Mouse (Mus musculus) layer of hippocampus, adult 9-10 months (tissue): ENCODE data around the gene Ush1c.

Experiments
- DNase-seq: peaks from one replicate; pipeline ENCODE4 v3.0.0; 2022; ENCODE audit warnings: low spot score

The Ush1c gene

GRCm38 (mm10) chr7:46238346-46238745, at the start of gene Ush1c:
Gene Ush1c (minus strand): TSS chr7:46238503.
- DNase-seq: no peak

DNA sequence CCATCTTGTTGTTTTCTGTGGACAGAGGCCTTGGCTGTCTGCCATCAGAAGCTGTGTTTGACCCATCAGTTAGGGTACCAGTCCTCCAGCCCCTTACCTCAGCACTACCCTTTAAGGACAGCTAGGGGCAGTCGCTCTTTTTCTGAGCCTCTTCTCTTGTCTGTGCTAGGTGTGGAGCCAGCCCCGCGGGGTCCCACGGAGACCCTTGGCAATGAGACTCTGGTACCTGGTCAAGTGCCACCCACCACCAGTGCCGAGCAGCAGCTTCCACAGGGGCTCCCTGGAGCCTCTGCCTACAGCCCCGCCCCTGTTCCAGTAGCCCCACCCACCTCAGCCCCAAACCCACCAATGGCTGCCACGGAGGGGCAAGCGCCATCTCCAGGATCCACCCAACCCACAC, 48.7 kb upstream of the Ush1c start:
- DNase-seq: no peak

GRCm38 (mm10) chr7:46286391-46286790, 48.1 kb upstream of the Ush1c start:
- no peak for DNase-seq

- no peak for DNase-seq
Measured at GRCm38 (mm10) chr7:46285161-46285839, 47.0 kb upstream of the Ush1c start.

- DNase-seq: no peak
Measured at GRCm38 (mm10) chr7:46283681-46284080, 45.4 kb upstream of the Ush1c start.

DNA sequence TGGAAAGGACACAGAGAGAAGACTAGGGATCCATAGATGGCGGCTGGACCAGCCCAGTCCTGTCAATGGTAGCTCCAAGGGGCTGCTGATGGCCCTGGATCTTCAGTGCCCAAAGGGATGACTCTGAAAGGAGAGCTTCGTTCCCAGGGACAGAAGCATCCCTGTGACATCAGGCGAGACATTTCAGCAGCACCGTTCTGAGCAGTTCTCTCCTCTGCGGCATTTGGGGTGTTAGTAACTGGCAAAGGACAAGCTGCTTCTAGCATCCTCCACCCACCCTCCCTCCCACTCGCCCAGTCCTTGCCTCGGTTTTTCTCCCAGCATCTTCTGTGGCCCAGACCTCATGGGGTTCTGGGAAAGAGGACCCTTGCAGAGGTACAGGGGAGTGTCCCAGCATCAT, 44.0 kb upstream of the Ush1c start:
- no peak for DNase-seq

GRCm38 (mm10) chr7:46280896-46281295, 42.6 kb upstream of the Ush1c start:
- DNase-seq: no peak

DNA sequence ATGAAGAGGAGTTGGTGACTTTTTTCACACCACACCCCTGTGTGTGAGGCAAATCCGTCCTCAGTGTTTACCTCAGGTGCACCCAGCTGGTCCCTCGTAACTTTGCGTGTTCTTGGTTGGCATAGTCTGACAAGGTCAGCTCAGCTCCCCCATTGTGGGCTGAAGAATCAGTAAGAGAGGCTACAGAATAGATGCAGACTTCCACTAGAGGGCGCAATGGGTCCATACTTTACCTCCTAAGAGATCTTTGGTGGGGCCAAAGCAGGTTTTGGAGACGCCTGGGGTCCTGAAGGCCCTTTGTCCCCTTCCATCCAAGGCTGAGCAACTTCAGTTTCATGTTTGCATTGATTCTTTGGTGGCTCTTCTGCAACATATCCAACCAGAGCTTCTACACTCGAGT, 41.6 kb upstream of the Ush1c start:
- peak; percentile 54 for DNase-seq

- no peak for DNase-seq
Measured at GRCm38 (mm10) chr7:46276156-46276555, 37.9 kb upstream of the Ush1c start.

DNA sequence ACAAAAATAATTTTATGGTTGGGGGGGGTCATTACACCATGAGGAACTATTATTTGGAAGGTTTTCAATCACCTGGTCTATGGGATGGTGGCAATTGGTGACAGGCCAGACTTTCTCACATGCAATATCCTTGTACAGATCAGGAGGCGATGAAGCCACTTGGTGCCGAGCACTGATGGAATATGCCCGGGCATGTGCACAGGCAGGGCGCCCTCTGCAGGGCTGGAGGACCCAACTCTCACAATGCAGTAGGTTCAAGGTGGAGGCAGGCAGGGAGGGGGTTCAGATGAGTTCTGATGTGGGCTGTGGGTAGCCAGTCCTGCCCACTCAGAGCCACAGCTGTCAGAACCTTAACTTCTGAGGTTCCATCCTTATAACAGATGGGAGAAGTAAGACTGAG, 13.5 kb upstream of the Ush1c start:
- no peak for DNase-seq

DNA sequence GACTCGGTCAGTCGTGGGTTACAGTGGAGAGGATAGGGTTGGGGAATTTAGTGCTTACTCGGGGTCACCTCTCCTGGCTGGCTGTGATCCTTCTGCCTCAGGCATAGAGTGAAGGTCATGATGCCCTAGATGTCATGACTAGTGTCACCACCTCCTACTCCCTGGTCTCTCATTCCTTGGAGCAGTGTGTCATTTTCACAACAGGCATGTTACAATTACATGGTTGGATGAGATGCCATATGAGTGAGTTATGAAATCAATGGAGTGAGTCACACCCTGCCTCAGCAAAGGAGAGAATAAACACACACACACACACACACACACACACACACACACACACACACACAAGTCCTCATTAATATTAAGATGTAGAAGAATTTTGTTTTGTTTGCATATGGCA, 9.3 kb upstream of the Ush1c start:
- no peak for DNase-seq

GRCm38 (mm10) chr7:46246876-46247275, 8.6 kb upstream of the Ush1c start:
- no peak for DNase-seq

GRCm38 (mm10) chr7:46240696-46241095, 2.4 kb upstream of the Ush1c start, which contains the start of gene Otog:
Gene Otog (plus strand): TSS chr7:46240987.
- no peak for DNase-seq

DNA sequence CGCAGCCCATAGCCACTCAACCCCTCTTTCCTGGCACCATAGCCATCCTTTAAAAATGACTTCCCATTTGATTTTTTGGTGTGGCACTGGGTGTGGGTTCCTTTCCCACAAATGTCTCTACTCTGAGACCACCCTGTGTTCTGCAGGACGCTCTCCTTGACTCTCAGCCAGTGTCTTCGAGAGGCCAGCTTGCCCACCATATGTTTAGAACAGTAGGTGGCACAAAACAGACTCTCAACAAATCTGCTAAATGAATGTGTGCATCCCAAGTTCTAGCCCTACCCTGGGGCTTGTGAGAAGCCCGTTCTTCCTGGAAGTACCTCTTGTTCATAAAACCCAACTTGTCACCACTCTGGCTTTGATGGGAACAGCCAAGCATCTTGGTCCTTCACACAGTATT, 1.8 kb upstream of the Ush1c start:
- no peak for DNase-seq

DNA sequence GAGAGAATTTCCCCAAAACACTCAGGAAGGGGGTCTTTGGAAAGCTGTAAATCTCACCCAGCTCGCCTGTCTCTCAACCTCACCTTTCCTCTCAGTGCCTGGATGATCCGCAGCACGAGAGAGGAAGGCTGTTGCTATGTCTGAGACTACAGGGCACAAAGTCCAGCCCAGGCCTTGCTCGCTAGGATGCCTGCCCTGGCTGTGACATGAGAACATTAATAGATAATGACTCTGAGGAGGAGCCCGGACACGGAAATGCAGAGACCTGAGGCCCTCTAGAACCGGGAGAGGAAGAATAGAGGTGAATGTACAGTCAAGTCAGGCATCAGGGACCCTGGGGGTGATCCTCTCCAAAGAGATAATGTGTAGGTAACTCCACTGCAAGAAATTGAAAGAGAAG, 1.1 kb downstream of the Ush1c start:
- DNase-seq: no peak

GRCm38 (mm10) chr7:46236363-46236762, 1.9 kb downstream of the Ush1c start:
- DNase-seq: no peak

DNA sequence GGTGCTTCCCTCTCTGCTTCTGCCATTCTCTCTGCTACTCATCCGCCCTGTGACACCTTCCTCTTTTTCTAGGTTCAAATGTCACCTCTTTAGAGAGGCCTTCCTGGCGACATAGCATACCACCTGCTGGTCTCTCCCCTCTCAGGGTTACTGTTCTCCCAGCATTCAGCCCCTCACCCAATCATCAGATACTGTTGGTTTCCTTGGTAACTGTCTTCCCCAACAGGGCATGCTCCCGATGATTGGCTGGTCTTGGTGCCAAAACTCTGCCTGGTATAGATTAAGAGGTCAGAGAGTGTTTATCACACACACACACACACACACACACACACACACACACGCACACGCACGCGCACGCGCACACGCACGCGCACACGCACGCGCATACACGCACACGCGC, 2.4 kb downstream of the Ush1c start:
- no peak for DNase-seq

GRCm38 (mm10) chr7:46226936-46227335, 11.4 kb downstream of the Ush1c start:
- DNase-seq: no peak

- peak; percentile 20 for DNase-seq
Measured at GRCm38 (mm10) chr7:46226253-46226652, 12.1 kb downstream of the Ush1c start.

- DNase-seq: no peak
Measured at GRCm38 (mm10) chr7:46220591-46221129, 17.6 kb downstream of the Ush1c start.

- DNase-seq: no peak
Measured at GRCm38 (mm10) chr7:46218415-46218814, 19.9 kb downstream of the Ush1c start.

DNA sequence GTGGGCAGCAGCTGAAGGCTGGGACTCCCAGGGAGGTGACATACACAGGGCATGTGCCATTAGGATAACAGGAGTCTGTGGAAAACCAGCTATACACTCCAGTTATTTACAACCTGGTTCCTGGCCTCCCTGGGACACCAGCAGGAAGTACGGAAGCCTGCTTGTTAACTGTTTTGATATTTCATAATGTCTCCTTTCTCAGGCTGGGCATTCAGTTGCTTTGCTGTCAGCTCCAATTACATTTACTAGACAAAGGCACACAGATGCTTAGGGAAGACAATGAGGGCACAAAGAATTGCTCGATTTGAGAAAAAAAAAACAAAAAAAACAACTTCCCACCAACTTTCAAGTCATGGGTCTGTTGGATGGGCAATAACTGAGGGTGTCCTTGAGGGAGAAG, 21.8 kb downstream of the Ush1c start:
- no peak for DNase-seq

DNA sequence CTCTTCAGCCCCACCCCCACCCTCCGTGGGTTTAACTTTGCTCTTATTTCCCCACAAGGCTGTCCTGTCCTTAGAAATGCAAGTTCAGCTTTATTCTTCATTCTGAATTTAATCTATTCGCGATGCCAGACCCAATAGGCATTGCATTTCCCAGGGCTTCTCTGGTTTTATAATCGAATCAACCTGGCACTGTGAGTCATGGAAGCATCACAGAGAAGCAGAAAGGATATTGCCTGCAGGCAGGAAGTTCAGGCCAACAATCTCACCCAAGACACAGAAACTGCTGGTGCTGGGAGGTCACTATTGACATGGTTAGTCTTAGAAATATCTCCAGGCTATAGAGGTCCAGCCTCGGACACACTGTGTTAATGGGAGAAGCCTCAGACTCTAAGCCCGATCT, 28.0 kb downstream of the Ush1c start:
- no peak for DNase-seq

DNA sequence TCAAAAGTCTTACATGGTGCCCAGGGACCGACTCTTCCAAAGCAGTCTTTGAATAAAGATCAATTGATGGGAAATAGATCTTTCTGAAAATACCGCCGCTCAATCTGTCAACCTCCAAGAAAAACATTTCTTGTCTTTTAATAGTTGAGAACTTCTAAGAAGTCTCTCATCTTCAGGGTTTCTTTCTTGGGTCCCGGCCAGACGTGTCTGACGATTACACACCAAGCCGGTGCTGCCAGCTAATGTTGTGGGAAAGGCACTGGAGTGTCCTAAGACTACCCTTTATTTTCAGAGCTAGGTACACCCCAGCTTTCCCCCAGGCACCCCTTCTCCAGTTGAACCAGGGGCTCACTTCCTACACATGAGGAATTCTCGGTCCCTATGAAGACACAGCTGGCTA, 30.2 kb downstream of the Ush1c start:
- DNase-seq: no peak
